Mouse (Mus musculus): ENCODE results near the gene Nagk. TPM values are rescaled to one million over a fixed set of nuclear protein-coding genes. Genes with fewer than 3 reads are reported as not detected.

The Nagk gene
- polyA plus RNA-seq, 1 experiment from 2014 or later = 70.3 TPM

DNA sequence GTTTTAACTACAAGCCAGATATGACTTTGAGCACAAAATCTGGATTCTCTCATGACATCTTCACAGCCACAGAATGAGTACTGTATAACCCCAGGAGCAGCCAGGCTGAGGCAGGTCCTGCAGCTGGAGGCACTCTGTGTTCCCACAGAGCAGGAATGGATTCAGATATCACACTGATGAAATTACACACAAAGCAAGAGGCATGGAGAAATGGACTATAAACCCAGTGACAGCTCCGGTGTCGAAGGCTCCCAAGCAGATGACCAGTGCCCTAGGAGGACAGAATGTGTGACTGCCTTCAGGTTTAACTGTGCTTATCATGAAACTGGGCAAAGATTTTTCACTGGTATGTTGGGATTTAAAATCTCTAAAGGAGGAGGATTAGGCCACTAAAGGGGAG is 51.4 kb downstream of the Nagk start:
- Histone ChIP-seq H3K27me3 (no peaks in the 10 kb centered on the region), H3K36me3 (no peaks in the 10 kb centered on the region), H3K4me2 (replicated peaks) (no peak overlapping the region), H3K27ac (replicated peaks) (no peak overlapping the region), H3K4me3 (replicated peaks) (no peak overlapping the region), H3K4me1 (no peaks in the 10 kb centered on the region), H3K9ac (no peak overlapping the region), H3K9me3 (replicated peaks) (no peaks in the 10 kb centered on the region)
- 85% methylated on average over 2 of the region's 2 CpGs for WGBS
- ATAC-seq (ENCODE audit: insufficient number of reproducible peaks, low FRiP score, low TSS enrichment, low read depth) = no peak

DNA sequence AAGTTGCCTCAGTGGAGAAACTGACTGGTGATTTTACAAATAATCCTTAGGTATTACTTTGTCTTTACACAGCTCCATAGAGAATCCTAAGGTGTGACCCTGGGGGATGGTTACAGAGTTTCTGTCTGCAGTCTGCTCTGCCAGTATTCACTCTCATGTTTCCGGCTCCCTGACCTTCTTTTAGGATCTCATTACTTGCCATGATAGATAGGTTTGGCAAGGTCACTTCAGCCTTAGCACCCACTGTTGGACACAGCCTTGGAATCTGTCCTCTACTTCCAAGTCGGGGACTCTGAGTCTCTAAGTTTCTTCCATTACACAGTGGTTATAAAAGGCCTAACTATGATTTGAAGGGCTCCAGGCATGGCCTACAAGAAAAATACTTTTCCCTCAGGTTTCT is 54.7 kb downstream of the Nagk start:
- 78% methylated on average over 2 of the region's 2 CpGs for WGBS

More for the DNA sequence above, 54.7 kb downstream of the Nagk start:
- no peak for ATAC-seq (ENCODE audit: insufficient number of reproducible peaks, low FRiP score, low TSS enrichment, low read depth)
- Histone ChIP-seq H3K9ac (no peak overlapping the region), H3K4me2 (replicated peaks) (no peak overlapping the region), H3K27me3 (no peaks in the 10 kb centered on the region), H3K36me3 (no peaks in the 10 kb centered on the region), H3K27ac (replicated peaks) (no peak overlapping the region), H3K4me3 (replicated peaks) (no peak overlapping the region), H3K4me1 (no peaks in the 10 kb centered on the region), H3K9me3 (replicated peaks) (no peaks in the 10 kb centered on the region)

Other genes with a start within 250 kb of the Nagk start
- gene Stambp, start 222.3 kb upstream of the Nagk start, polyA plus RNA-seq (2015; fragmentation: Nextera tagmentation; extraction: Ambion mirVana) = 31.5 and 32.5 TPM in 2 replicates
- not detected in 2 replicates for gene Clec4f, start 138.8 kb upstream of the Nagk start, polyA plus RNA-seq (2015; fragmentation: Nextera tagmentation; extraction: Ambion mirVana)
- not detected in 2 replicates for gene Cd207, start 117.1 kb upstream of the Nagk start, polyA plus RNA-seq (2015; fragmentation: Nextera tagmentation; extraction: Ambion mirVana)
- 0.17 and 0.49 TPM in 2 replicates for gene Vax2, start 83.7 kb upstream of the Nagk start, polyA plus RNA-seq (2015; fragmentation: Nextera tagmentation; extraction: Ambion mirVana)
- 3.7 and 5.2 TPM in 2 replicates for gene Atp6v1b1, start 52.0 kb upstream of the Nagk start, polyA plus RNA-seq (2015; fragmentation: Nextera tagmentation; extraction: Ambion mirVana)
- not detected in 2 replicates for gene Ankrd53, start 32.3 kb upstream of the Nagk start, polyA plus RNA-seq (2015; fragmentation: Nextera tagmentation; extraction: Ambion mirVana)
- gene Tex261, start 19.2 kb upstream of the Nagk start, polyA plus RNA-seq (2015; fragmentation: Nextera tagmentation; extraction: Ambion mirVana) = 88.5 and 92.0 TPM in 2 replicates
- gene Paip2b, start 36.8 kb downstream of the Nagk start, polyA plus RNA-seq (2015; fragmentation: Nextera tagmentation; extraction: Ambion mirVana) = 19.9 and 20.4 TPM in 2 replicates
- 52.7 and 56.5 TPM in 2 replicates for gene Zfp638, start 72.1 kb downstream of the Nagk start, polyA plus RNA-seq (2015; fragmentation: Nextera tagmentation; extraction: Ambion mirVana)
- 9.6 and 11.8 TPM in 2 replicates for gene Dysf, start 213.6 kb downstream of the Nagk start, polyA plus RNA-seq (2015; fragmentation: Nextera tagmentation; extraction: Ambion mirVana)

Data from embryonic facial prominence, embryonic 15.5 days (tissue).